Mouse (Mus musculus): ENCODE data around the gene U2af1.
"Not testable (repeated sequence)": the region's sequence is repeated elsewhere in the genome, so short reads cannot be mapped to it uniquely, and the experiment has no call there.

The U2af1 gene

DNA sequence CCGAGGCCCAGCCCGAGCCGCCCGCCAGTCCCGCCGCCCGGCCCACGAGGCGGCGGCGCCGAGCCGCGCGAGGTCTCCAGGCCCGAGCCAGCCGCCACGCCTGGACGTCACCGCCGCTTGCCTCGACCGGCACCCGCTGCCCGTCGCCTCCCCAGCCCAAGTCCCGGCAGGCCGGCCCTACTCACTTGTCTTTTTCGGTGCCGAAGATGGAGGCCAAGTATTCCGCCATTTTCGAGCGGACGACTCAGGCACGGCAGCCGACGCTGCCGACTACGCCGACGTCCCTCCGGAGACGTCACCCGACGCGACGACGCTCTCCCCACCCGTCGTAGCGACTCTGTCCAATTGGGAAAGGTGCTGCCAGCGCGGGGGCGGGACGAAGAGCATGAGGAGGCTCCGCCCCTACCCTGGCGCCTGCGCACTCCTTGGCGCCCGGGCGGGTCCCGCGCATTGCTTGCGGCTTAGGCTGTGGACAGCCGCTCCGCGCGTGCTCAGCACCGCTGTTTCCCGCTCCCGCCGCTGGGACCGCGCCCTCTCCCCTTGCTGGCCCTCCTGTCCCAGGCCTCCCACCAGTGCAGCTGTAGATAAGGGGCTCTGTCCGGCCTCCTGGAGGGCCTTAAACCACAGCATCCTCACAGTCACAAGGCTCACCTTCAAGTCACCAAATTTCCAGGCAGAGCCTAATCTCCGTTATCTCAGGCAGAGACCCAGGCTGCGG is at the start of gene U2af1:
U2af1 (minus strand) TSS at position 425 of the 718 bp plus-strand sequence.
- peak; percentile 99 for DNase-seq (ENCODE audit: low spot score)

DNA sequence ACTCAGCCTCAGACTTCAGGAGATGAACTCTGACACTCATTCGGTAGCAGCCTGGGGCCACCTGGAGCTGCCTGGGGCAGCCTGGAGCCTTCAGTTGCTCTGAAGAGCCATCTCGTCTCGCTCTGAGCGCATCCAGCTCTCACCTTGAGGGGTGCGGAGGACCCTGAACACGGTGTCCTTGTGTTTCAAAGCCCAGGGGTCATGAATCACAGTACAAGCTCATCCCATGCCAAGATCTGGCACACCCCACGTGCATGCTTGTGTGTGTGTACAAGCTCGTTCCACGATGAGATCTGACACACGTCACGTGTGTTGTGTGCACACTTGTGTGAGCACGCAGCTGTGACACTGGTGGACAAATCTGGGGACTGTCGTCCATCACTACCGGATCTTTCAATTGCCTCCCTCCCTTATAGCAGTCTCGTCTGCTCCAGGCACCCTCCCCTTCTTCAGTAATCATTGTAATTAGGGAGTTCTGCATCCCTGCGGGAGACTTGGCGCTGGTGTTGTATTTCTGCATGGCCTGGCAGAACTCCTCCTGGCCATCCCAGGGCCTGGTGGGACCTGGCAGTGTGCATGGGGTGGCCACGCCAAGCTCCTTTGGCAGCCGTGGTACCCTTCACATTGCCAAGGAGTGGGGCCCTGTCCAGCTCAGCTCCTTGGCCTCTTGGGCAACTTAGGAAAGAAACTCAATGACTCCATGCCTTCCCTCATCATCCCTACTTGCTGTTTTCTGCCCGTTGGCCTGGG is 46.8 kb upstream of the U2af1 start:
- no peak for DNase-seq (ENCODE audit: low spot score)

DNA sequence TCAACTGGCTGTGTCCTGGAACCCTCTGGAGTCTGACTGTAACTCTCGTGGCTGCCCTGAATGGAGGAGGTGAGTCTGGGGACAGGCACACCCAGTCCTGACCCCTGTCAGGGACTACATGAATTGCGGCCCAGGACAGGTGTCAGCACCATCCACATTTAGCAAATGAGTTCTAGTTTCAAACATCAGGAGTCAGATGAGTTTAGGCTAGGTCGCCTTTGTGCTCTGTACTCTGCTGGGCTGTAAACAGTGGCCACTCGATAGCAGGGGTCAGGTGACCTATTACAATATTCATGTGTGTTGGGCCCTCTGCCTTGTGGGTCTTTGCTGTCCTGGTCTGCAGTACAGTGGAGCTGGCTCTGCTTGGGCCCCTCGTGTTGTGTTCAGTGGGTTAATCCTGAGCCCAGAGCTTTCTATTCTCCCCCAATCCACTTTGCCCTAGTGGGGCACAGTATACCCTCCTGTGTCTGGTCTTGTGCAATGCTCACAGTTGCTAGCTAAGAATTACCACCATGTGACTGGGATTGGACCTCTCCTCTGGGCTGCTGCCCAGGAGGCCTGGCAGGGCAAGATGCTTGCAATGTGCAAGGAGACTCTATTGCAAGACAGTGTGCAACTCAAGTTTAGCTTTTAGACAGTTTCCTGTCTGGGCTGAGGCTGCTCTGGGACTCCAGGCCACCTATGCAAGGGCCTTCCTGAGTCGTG is 44.7 kb upstream of the U2af1 start:
- no peak for DNase-seq (ENCODE audit: low spot score)

DNA sequence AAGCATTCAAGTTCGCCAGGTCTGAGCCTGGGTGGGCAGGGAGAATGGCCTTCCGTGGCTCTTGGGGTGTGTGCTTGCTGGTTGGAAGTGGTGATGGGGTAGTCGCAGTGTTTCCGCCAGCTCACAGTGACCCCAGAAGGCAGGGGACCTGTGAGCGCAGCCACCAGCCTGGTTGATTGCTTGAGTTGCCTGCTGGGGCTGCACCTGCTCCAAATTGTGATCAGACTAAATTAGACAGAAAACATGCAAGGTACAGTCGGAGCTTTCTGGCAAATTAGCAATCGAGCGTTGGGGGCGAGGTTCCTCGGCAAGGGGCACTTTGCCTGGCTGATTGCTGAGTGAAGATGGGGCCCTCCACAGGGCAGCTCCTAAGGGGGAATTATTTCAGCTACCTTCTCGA is 39.7 kb upstream of the U2af1 start:
- no peak for DNase-seq (ENCODE audit: low spot score)

DNA sequence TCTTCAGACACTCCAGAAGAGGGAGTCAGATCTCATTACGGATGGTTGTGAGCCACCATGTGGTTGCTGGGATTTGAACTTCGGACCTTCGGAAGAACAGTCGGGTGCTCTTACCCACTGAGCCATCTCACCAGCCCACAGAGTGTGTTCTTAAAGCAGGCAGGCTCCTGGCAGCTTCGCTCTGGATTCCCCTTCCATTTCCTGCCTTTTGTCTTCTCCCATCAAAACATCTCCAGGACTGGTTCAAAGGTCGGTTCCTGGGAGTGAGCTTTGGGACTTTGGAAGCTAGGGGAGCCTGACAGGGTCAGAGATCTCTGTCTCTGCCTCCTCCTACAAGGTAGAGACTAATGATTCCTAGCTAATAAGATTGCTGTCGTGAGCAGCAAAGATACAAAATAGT is 36.7 kb upstream of the U2af1 start:
- DNase-seq (ENCODE audit: low spot score): not testable (repeated sequence)

DNA sequence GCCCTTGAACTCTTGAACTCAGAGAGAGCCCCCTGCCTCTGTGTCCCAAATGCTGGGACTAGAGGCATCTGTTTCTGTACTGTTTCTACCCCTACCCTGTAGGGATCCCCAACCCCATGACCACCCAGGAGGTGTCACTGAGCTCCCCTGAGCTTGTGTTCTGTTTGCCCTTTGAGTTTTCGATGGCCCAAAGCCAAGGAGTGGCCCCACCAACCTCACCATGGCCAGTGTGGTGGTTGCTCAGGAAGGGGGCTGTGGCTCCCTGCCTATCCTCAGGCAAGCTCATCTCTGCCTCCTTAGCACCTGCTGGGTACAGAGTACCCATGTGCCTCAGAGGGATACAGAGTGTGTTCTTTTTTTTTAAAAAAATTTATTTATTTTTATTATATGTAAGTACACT is 36.3 kb upstream of the U2af1 start:
- DNase-seq (ENCODE audit: low spot score): no peak

DNA sequence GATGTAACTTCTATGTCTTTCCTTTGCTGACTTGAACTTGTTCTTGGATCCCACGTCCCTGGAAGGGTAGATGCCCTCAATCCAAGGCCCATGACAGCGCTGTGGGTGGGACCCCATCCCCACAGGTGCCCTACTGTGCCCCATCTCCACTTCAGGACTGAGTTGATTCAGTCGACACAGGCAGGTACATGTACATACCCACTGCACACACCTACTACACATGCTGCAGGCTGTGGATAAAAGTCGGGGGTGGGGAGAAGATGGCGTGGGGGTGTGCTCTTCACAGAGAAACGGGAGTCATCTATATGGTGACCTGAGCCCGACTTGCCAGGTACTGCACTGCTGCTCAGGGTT is 35.3 kb upstream of the U2af1 start:
- no peak for DNase-seq (ENCODE audit: low spot score)

DNA sequence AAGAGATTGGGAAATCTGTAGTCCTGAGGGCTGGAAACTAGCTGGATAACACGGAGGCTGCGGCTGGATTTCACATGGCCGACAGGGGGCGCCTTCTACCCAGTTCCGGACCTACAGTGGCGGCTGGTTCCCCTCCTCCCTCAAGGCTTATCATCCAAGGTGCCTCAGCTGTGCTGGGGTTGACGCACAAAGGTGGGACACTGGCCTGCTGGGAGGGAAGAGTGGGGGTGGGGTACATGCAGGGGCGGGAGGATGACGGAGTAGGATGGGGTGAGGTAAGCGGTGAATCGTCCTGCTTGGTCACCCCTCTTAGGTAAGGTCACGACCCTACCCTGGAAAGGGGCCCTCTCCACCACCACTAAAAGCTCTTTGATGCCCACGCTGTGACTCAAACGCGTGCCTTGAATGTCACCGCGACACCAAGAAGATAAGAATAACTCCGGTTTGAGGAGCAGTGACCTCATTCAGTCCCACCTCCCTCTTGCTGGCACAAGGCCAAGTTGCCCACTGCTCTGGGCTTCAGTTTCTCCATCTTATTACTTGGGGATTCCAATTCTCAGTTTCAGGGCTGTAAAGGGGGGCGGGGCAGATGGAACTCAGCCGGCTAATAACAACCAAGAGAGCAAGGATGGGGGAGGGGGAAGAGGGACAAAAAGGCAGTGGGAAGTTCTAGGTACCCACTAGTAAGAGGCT is 34.8 kb upstream of the U2af1 start:
- DNase-seq (ENCODE audit: low spot score): peak; percentile 84

DNA sequence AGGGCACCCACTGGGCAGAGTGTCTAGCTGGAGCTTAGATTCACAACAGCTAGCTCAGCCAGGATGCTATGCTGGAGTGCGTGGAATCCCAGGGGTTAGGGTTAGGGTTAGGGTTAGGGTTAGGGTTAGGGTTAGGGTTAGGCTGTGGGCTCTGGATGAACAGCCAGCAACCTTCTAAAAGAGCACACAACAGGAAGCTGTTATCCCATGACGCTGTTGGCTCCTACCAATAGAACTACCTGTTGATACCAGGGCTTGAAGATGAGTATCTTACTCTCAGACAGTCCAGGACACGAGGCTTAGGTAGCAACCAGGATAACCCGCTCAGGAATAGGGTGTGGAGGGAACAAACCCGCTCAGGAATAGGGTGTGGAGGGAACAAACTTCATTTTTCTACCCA is 34.2 kb upstream of the U2af1 start:
- DNase-seq (ENCODE audit: low spot score): no peak

DNA sequence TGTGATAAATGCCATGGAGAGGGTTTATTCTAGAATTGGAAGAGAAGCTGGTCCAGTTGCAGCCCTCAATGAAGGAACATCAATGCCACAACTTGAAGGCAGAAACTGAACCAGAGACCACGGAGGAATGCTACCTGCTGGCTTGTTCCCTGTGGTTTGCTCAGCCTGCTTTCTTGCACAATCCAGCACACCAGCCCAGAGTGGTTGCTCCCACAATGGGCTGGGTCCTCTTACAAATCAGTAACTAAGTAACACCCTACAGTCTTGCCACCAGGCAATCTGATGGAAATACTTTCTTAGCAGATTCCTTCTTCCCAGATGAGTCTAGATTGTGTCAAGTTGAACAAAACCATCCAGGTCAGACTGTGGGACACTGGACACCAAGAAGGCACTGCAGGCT is 30.9 kb upstream of the U2af1 start:
- no peak for DNase-seq (ENCODE audit: low spot score)

DNA sequence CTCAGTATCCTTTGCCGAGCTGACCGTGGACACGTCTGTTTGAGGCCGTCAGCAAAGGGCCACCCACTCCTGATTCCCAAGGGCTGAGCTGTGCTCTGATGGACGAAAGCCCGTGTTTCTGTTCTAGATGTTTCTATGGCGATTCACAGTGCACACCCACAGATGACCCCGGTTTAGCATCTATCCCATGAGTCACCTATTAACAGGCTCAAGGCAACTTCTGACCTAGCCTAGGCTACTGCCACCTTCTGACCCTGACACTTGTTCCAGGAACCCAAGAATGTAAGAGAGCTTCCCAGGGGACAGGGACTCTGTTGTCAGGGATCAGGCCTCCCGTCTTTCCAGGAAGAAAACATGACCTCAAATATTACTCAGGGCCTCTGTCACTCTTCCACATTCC is 29.4 kb upstream of the U2af1 start:
- peak; percentile 12 for DNase-seq (ENCODE audit: low spot score)

DNA sequence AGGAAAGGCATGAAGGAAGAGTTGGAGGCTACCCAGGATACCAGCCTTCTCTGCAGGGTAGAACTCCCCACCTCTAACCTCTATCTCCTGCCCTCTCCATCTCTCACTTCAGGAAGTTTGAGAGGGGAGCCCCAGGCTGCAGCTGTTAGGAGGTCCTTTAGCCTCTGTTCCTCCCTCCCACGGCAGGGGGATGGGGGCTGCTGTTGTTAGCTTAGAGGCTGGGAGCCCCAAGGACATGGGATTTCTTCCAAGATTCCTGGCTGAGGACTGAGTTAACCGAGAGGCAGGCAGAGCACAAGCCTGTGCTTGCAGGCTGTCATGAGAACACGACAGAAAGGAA is 27.5 kb upstream of the U2af1 start:
- peak; percentile 15 for DNase-seq (ENCODE audit: low spot score)

DNA sequence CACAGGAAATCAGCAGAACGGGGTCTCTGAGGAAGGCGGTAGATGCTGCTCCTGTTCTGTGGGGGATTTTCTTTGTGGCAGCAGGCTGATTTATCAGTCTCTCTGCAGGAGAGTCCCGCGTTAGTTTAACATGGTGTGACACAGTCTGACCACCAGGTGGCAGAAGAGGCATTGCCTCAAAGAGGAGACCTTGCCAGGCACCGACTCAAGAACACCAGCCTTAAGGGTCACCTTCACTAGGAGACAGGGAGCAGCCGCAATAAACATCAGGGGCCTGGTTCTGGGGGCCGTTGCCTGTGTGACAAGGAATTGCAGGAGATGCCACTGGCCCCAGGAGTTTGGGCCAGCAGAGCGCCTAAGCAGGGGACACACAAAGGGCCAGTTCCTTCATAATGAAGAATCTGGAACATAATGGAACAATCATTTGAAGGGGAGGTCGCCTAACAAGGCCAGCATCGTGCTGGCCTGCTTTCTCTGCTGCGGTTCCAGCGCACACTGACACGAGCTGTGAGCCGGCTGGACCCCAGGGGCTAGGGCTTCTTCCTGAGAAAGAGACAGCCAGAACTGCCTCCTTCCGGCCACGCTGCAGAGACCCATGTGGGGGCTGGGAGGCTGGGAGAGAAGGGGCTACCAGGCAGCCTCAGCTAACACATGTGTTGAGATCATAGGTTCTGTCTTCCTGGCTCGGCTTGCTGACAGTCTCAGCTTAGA is 27.0 kb upstream of the U2af1 start:
- DNase-seq (ENCODE audit: low spot score): peak; percentile 88

DNA sequence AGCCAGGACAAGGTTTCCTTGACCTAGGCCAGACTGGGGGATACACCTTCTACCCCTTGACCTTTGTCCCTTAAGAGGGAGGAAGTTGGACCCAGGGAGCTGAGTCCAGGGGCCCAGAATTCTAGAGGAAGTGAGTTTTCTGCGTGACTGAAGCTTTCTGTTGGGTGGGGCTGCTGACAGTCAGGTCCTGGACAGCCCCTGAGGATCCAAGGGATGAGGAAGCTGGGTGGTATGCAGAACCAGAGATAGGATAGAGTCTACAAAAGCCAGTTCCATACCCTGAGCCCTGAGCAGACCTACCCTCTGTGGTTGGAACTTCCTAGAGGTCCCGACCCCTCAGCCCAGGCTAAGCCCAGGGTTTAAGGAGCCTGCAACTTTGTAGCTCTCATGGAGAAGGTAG is 21.8 kb upstream of the U2af1 start:
- no peak for DNase-seq (ENCODE audit: low spot score)

DNA sequence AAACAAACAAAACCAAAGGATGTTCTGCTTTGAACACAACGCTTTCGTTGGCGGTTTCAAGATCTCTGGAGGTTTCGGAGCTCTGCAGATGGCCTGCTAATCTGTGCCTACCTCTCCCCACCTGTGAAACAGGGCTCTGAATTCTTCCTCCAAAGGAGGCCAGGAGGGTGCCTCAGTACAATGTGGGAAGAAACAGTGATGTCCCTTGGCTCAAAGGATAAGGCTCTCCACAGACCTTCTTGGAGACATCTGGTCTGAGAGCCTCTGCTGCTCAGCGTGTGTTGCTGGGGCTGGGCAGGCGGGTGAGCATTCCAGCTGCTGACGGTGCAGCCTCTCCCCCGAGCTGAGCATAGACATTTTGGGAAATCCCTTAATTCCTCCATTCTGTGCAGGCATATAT is 18.8 kb upstream of the U2af1 start, which contains the start of gene Cryaa:
Cryaa (plus strand) TSS at position 301 of the 400 bp plus-strand sequence.
- DNase-seq (ENCODE audit: low spot score): no peak

DNA sequence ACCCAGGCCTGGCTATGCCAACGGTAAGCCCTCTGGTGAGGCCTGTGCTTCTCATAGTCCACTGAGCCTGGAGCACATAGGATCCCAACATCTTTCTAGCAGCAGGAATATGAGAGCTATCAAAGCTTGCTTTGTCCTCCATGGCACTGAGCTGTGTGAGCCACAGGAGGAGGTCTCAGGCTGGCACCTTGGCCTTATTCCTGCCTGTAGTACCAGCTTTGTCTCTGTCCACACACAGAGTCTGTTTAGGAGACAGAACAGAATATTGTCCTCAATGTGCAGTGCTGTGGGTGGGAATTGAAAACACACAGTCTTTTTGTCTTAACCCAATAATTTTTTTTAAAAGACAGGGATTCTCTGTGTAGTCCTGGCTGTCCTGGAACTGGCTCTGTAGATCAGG is 15.7 kb upstream of the U2af1 start:
- no peak for DNase-seq (ENCODE audit: low spot score)

DNA sequence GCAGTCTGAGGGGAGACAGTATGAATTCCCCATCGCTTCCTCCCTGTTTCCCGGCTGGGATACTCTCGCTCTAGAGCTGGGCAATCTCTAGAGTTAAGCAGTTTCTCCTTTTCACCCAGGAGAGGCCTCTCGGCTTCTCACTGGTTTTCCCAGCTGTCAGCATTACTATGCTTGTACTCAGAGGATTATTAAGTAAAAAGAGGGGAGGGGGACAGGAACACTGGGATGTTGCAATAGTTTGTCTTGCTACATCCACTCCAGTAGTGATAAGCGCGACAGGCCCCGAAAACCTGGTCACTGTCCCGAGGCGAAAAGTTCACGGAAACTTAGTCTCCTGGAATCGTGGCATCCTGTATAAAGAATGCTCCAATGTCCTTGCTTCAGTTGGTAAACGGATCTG is 13.6 kb upstream of the U2af1 start:
- DNase-seq (ENCODE audit: low spot score): no peak

DNA sequence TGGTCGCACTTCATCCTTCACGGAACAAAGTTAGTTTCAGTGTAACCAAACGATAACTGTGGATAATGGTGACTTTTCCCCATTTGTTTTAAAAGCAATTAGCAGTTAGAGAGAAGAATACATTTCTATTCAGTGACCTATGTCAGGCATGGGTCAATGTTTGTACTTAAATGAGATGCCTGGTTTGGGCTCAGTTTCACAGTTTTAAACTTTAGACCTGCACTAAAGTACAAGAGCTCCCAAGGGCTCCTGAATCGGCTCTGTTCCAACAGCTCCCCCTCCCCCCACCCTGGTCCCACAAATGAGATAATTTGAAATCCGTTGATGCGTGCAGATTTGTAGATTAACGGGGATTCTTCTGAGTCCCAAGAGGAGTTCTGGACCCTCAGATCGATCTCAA is 13.0 kb upstream of the U2af1 start:
- no peak for DNase-seq (ENCODE audit: low spot score)

DNA sequence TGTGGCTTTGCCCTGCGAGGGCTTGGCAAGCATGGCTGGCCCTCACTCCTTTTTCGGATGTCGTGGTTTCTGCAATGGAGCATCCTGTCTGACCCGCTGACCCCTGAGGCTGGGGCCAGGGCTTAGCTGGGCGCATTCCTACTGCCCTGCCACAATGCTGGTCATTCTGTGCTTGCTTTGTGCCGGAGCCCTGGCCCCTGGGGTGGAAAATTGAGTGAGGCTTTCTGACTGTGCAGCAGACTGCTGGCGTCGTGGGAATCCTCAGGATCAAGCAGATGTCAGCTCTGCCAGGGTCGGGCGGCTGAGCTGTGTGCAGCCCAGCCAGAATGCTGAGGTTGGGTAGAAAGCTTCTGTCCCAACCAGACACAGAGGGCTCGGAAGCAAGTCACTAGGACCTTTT is 11.5 kb upstream of the U2af1 start:
- DNase-seq (ENCODE audit: low spot score): no peak

DNA sequence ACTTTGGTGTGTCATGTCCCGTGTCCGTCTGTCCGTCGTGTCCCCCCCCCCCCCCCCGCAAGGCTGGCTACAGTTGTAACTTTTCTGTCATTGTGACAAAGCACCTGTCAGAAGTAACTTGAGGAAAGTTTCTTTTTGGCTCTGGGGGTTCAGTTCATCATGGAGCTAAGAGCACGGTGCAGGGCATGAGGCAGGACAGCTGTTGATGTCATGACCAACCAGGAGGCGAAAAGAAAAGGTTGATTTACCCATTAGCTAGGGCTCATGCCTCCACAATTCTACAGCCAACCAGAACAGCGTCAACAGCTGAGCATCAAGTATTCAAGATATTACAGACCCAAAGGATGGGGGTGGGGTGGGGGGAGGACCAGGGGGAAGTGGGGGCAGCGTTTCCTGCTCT is 9.6 kb upstream of the U2af1 start:
- no peak for DNase-seq (ENCODE audit: low spot score)

DNA sequence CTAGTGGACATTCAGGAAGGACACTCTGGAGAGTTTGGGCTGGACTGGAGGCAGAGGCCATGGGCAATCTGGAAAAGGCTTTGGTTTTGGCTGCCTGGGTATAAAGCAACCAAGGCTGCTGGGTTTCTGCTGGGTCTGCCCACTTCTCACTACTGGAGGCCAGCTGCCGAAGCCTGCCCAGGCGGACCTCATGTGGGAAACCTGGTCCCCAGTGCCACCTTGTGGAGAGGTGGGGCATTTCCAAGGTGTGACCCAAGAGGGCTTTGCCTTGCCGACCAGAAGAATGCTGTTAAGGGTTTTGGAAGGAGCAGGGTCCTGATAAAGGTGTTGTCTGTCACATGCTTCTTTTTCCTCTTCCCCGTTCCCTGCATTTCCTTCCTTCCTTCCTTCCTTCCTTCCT is 6.1 kb upstream of the U2af1 start:
- peak; percentile 88 for DNase-seq (ENCODE audit: low spot score)

DNA sequence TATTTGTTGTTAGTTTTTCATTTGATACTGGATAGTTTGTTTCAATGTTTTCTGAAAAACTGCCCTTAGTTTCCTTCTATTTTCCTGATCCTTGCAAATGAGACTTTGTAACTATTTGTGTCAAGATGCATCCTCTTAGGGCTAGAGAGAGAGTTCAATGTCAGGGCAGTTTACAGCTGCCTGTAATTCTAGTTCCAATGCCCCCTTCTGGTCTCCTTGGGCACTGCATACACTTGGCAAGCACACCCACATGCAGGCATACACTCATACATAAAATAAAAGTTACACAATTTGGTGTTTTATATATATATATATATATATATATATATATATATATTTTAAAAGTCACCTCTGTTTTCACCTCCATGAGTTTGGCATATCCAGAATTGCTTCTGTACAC is 4.2 kb upstream of the U2af1 start:
- no peak for DNase-seq (ENCODE audit: low spot score)
